Mouse (Mus musculus) small intestine, adult 2 months (tissue): ENCODE data around the gene Gucd1.

Experiments used
- CTCF ChIP-seq: fragments of 200-500 bp; IDR thresholded peaks from 2 replicates; pipeline ENCODE4 v1.5.1; 2012; ENCODE audit warnings: low read depth, mild to moderate bottlenecking, control low read depth, inconsistent platforms, low read length, moderate library complexity, mixed read lengths; ENCODE audit not compliant: insufficient replicate concordance, insufficient read length; ENCODE audit errors: extremely low read depth
- POLR2A ChIP-seq: fragments of 200-500 bp; IDR thresholded peaks from 2 replicates; pipeline ENCODE4 v1.6.1; 2012; ENCODE audit warnings: low read depth, mild to moderate bottlenecking, control low read depth, inconsistent platforms, low read length, moderate library complexity

DNA sequence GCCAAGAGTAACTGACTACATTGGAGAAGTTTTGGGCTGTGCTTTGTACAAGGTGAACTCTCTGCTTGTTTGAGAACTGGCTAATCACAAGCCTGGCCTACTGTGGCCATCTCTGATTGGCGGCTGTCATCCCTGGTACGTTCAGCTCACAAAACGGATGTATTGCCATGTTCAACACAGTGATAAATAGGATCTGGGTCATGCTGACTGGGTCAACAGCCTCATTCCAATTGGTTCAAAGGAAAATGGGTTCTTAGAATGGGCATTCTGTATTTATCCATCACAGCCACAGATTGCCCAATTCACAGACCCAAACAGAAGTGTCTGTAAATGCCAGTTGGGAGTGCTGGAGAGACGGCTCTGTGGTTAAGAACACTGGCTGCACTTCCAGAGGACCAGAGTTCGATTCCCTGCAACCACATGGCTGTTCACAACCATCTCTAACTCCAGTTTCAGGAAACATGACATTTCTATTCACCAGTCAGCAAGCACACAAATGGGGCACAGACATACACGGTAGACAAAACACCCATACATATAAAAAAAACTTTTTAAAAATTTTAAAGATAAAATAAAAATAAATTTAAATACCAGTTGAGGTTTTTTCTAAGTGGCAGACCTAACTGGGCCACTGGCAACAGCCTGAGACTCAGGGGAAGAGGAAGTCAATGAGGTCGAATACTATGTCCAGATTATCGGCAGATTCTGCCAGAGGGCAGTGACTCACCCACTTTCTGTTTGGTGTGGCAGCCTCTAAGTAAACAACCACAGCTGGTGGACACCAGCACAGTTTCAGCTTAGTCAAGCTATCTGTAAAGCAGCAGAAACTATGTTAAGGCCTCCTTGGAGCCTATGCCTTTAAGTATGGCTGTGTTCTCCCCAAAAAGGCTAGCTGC lies 13.3 kb downstream of the Gucd1 start:
- TF ChIP-seq POLR2A, result no peak
- TF ChIP-seq CTCF, result no peak
